Mouse (Mus musculus) midbrain, postnatal 0 days (tissue): ENCODE measurements around the gene Clec16a. TPM values are rescaled to one million over a fixed set of nuclear protein-coding genes. Genes with fewer than 3 reads are reported as not detected.

ENCODE experiments used
- ATAC-seq: fragments of 200-750 bp; cut with Nextera tagmentation; 2 replicates; pipeline ENCODE4 v1.8.0; 2017; ENCODE audit warnings: moderate number of reproducible peaks, mild to moderate bottlenecking, moderate TSS enrichment, moderate library complexity; ENCODE audit not compliant: low FRiP score
- DNase-seq: peaks from one replicate; pipeline ENCODE4 v3.0.0-alpha.2; 2015; ENCODE audit warnings: low spot score
- H3K27ac ChIP-seq: fragments of 300-500 bp; sonication (generic); 2 replicates; pipeline ENCODE4 v1.5.1; 2014; ENCODE audit warnings: low read depth, mild to moderate bottlenecking, low read length, mixed read lengths
- H3K27me3 ChIP-seq: fragments of 300-500 bp; sonication (generic); 2 replicates; pipeline ENCODE4 v1.6.1; 2014; ENCODE audit warnings: low read length, control low read depth, mixed read lengths; ENCODE audit not compliant: insufficient read depth
- H3K36me3 ChIP-seq: fragments of 300-500 bp; sonication (generic); 2 replicates; pipeline ENCODE4 v1.6.1; 2014; ENCODE audit warnings: low read length, control low read depth, mixed read lengths; ENCODE audit not compliant: insufficient read depth
- H3K4me1 ChIP-seq: fragments of 300-500 bp; sonication (generic); 2 replicates; pipeline ENCODE4 v1.6.1; 2014; ENCODE audit warnings: mild to moderate bottlenecking, control low read depth, antibody characterized with exemption, low read length, mixed read lengths; ENCODE audit not compliant: insufficient read depth
- H3K4me2 ChIP-seq: fragments of 300-500 bp; sonication (generic); 2 replicates; pipeline ENCODE4 v1.6.1; 2014; ENCODE audit warnings: low read depth, mild to moderate bottlenecking, low read length, mixed read lengths; ENCODE audit not compliant: poor library complexity, severe bottlenecking
- H3K4me3 ChIP-seq: fragments of 300-500 bp; sonication (generic); 2 replicates; pipeline ENCODE4 v1.5.1; 2014; ENCODE audit warnings: low read depth, mild to moderate bottlenecking, low read length, moderate library complexity
- H3K9ac ChIP-seq: fragments of 300-500 bp; sonication (generic); replicated peaks from 2 replicates; pipeline ENCODE4 v1.6.1; 2014; ENCODE audit warnings: mild to moderate bottlenecking, low read length, moderate library complexity, mixed read lengths; ENCODE audit not compliant: poor library complexity, severe bottlenecking
- H3K9me3 ChIP-seq: fragments of 300-500 bp; sonication (generic); 2 replicates; pipeline ENCODE4 v1.6.1; 2016; ENCODE audit warnings: low read length, control low read depth
- CTCF ChIP-seq: IDR thresholded peaks from 2 replicates; pipeline ENCODE4 v1.5.1; 2016; ENCODE audit warnings: antibody characterized with exemption, mild to moderate bottlenecking
- WGBS: fragments of 180-500 bp; shearing (Covaris S2); extraction: QIAGEN DNeasy Blood & Tissue Kit; methylation state at CpG from one replicate; pipeline ENCODE4 v1.1.7; 2014; 5-methylcytosine and 5-hydroxymethylcytosine counted together
- polyA plus RNA-seq: library from polyadenylated mRNA; unstranded; fragments of >200 nt; fragmentation: Nextera tagmentation; extraction: Ambion mirVana; gene quantifications from 2 replicates; pipeline ENCODE4 v1.2.1, GENCODE M21; 2015
- total RNA-seq: library from RNA; depleted of rRNA; stranded (reverse); fragments of >200 nt; gene quantifications from 2 replicates; pipeline ENCODE4 v1.2.3, GENCODE M21; 2014

Gene Clec16a
- total and polyA plus RNA-seq, 2 experiments from 2014 or later, result 63.8 to 69.5 TPM

DNA sequence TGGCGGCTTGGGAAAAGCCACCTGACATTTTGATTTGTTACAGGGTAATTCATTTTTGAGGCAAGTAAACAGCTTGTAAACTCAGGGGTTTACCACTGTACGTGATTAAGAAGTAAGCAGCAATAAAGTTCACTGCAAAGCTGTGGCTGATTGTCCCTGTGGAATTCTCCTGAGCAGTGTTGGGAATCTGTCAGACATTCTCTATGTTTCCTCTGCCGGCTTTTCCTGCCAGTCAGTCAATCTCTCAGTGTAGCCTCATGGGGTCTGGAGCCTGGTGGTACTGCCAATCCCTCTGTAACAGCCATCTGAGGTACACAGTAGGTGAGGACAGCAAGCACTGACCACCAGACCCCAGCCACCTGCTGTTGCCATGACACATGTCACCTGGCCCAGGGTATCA is 183.7 kb downstream of the Clec16a start:
- 56% methylated on average over 3 of the region's 3 CpGs for WGBS
- no peak overlapping the region for H3K4me3 ChIP-seq
- ATAC-seq (no peak), DNase-seq (peak; percentile 43)
- no peak overlapping the region for H3K27ac ChIP-seq
- no peaks in the 10 kb centered on the region for H3K9me3 ChIP-seq
- no peak overlapping the region for H3K9ac ChIP-seq
- TF ChIP-seq CTCF, result no peak
- no peak overlapping the region for H3K4me2 ChIP-seq
- H3K27me3 ChIP-seq, result no peaks in the 10 kb centered on the region
- 0 out of 2 replicates have a peak, but pooled peaks cover 7% of the 10 kb centered on the region for H3K36me3 ChIP-seq
- H3K4me1 ChIP-seq, result no peaks in the 10 kb centered on the region

DNA sequence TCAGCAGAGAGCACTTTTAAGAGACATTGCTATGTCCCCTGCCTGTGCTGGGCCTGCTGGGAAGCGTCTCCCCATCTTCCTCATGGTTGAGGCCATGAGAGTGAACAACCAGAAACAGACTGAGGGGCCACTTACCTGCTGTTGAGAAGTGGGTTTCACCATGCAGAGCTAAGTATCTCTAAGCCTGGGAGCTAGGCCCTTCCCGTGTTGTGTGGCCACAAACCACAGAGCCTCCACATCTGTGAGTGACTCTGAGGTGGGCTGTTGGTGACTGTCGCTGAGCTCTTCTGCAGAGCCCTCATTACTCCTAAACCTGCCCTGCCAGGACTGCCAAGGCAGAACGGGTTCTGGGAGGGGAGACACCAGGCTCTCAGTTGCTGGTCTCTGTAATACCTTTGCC is 185.8 kb downstream of the Clec16a start:
- WGBS, result 91% methylated on average over 4 of the region's 4 CpGs

DNA sequence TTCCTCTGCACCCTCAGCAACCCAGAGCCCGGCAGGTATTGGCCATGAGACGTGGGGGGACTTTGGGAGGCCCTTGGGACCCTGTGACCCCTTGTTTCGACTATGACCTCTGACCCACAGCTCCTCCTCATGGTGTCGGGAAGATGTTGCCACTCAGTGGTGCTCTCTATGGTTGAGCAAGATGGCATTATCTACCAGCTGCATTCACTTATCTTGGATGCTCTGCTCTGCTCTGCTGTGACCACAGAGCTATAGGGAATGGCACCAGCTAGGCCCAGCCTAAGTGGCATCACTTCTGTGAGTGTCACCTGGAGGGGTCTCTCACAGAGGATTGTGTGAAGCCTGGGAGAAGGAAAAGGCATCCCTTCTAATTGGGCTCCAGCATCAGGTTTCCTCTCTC is 186.6 kb downstream of the Clec16a start:
- TF ChIP-seq CTCF, result no peak
- Histone ChIP-seq H3K4me3 (no peak overlapping the region), H3K9me3 (no peaks in the 10 kb centered on the region), H3K27me3 (no peaks in the 10 kb centered on the region), H3K9ac (no peak overlapping the region), H3K27ac (no peak overlapping the region), H3K4me2 (no peak overlapping the region), H3K36me3 (0 out of 2 replicates have a peak, but pooled peaks cover 7% of the 10 kb centered on the region), H3K4me1 (no peaks in the 10 kb centered on the region)
- ATAC-seq (no peak), DNase-seq (no peak)
- 72% methylated on average over 4 of the region's 4 CpGs for WGBS

More for the DNA sequence above, 185.8 kb downstream of the Clec16a start:
- no peaks in the 10 kb centered on the region for H3K9me3 ChIP-seq
- no peak overlapping the region for H3K4me3 ChIP-seq
- TF ChIP-seq CTCF, result no peak
- 0 out of 2 replicates have a peak, but pooled peaks cover 7% of the 10 kb centered on the region for H3K36me3 ChIP-seq
- H3K27ac ChIP-seq, result no peak overlapping the region
- no peak overlapping the region for H3K4me2 ChIP-seq
- no peaks in the 10 kb centered on the region for H3K27me3 ChIP-seq
- H3K4me1 ChIP-seq, result no peaks in the 10 kb centered on the region
- no peak overlapping the region for H3K9ac ChIP-seq
- ATAC-seq (no peak), DNase-seq (no peak)

DNA sequence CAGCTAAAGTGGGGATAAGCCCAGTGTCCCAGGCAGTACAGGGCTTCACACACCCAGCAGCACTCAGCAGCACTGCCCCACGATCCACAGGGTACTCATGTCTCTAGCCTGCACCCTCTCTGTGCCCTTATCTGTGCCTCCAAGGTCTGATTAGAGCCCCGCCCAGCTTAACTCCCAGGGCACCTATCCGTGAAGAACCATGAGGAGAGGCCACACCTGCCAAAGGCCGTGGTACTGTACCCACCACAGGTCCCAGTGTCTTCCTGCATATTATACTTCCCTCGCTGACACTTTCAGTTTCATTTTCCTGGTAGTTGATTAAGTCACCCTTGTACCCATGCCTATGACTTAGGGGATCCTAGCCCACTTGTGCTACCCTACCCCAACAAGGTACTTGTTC is 187.3 kb downstream of the Clec16a start:
- H3K4me3 ChIP-seq, result no peak overlapping the region
- no peak for TF ChIP-seq CTCF
- no peaks in the 10 kb centered on the region for H3K9me3 ChIP-seq
- H3K9ac ChIP-seq, result no peak overlapping the region
- no peak overlapping the region for H3K27ac ChIP-seq
- ATAC-seq (no peak), DNase-seq (no peak)
- 0 out of 2 replicates have a peak, but pooled peaks cover 7% of the 10 kb centered on the region for H3K36me3 ChIP-seq
- H3K4me1 ChIP-seq, result no peaks in the 10 kb centered on the region
- no peaks in the 10 kb centered on the region for H3K27me3 ChIP-seq
- H3K4me2 ChIP-seq, result no peak overlapping the region
- WGBS, result 89% methylated on average over 5 of the region's 5 CpGs

DNA sequence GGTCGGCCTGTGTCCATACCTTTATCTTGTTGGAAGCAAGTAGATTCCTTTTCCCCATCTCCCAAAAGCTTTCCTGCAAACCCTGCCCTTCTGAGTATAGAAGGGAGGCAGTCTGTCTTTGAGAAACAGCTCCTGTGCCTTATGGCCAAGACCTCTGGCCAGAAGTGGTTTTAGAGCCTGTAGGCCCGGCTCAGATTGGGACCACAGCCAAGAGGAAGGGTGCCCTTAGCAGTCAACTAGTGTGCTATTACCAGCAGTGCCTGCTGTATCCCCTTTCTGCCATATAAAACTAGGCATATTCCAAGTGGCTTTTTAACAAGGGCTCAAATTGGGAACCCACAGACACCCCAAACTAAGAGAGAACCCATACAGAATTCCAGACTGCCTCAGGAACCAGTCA is 190.6 kb downstream of the Clec16a start:
- Histone ChIP-seq H3K4me3 (no peak overlapping the region), H3K27me3 (no peaks in the 10 kb centered on the region), H3K27ac (no peak overlapping the region), H3K4me1 (no peaks in the 10 kb centered on the region), H3K36me3 (0 out of 2 replicates have a peak, but pooled peaks cover 7% of the 10 kb centered on the region), H3K9ac (no peak overlapping the region), H3K9me3 (no peaks in the 10 kb centered on the region), H3K4me2 (no peak overlapping the region)
- 68% methylated on average over 2 of the region's 2 CpGs for WGBS
- TF ChIP-seq CTCF, result no peak
- DNase-seq (no peak), ATAC-seq (no peak)

DNA sequence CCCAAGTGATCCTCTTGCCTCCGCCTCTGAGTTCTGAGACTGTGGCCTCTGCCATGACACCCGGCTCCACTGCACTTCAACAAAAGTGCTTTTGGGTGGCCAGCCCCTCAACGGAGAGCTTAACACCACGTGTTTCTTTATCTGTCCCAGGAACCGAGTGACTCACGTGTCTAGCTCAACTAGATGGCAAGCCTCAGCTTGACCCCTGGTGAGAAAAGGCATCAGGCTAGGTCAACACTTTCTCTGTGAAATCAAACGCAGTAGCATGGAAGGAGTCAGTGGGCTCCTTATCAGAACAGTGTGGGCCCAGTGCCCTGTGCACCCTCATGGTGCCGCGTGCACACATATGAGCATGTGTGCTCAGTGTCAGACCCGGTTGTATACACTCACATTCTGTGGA is 191.2 kb downstream of the Clec16a start:
- H3K27ac ChIP-seq, result no peak overlapping the region
- DNase-seq (no peak), ATAC-seq (no peak)
- H3K9me3 ChIP-seq, result no peaks in the 10 kb centered on the region
- no peak overlapping the region for H3K9ac ChIP-seq
- H3K27me3 ChIP-seq, result no peaks in the 10 kb centered on the region
- 56% methylated on average over 10 of the region's 10 CpGs for WGBS
- 0 out of 2 replicates have a peak, but pooled peaks cover 7% of the 10 kb centered on the region for H3K36me3 ChIP-seq
- H3K4me2 ChIP-seq, result no peak overlapping the region
- no peaks in the 10 kb centered on the region for H3K4me1 ChIP-seq
- H3K4me3 ChIP-seq, result no peak overlapping the region
- TF ChIP-seq CTCF, result no peak
